Mouse (Mus musculus): ENCODE results near the gene Hrh2.

Hrh2 gene

DNA sequence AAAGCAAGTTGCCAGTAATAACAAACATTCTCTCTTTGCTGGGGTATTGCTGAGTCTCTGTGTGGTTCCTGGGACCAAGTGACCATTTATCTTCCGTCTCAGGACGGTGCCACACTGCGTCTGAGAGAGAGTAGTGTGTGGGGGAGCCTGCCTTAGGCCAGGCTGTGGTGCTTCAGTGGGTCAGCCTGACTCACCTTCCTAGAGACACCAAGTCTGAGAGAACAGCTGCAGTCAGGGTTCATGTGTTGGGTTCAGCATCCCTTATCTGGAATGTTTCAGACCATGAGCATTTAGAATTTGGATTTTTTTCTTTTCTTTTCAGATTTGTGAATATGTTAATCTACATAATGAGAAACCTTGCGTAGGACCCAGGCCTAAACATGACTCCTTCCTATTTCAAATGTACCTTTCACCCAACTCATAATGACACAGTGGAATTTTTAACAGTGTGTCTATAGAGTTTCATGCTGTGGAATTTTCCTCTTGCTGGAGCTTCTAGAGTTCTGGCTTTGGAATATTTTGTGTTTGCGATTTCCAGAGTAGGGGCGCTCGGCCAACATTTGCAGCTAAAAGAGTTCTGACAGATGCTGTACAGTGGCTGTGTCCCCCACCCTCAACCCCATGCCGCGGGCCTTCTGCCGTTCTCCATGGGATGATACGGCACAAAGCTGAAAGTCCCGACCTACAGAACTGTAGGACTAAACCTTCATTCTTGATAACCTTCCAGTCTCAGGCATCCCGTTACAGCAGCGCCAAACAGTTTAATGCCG, 71.0 kb downstream of the Hrh2 start:
- in situ Hi-C loops (cut with MseI, MboI), result no loop called here

DNA sequence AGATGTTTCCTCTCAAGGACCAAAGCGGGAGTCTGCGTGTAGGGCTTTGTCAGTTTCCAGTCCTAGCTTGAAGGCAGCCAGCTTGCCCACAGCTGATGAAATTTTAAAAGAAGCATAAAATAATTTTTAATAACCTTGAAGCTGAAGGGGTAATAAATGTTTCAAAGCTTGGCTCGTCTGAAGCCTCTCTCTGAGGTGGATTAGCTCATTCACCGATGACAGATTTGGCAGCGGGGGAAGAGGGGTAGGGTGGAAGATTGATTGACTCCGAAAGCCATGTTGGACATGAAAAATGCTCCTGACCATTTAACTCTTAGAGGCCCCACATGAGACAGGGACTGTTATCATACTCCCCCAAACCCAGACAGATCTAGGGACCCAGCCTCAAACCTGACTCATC, 71.7 kb downstream of the Hrh2 start:
- in situ Hi-C loops (cut with MseI, MboI), result no loop called here

- in situ Hi-C loops (cut with MseI, MboI), result no loop called here
Measured at GRCm38 (mm10) chr13:54266472-54266871, 74.5 kb downstream of the Hrh2 start.

DNA sequence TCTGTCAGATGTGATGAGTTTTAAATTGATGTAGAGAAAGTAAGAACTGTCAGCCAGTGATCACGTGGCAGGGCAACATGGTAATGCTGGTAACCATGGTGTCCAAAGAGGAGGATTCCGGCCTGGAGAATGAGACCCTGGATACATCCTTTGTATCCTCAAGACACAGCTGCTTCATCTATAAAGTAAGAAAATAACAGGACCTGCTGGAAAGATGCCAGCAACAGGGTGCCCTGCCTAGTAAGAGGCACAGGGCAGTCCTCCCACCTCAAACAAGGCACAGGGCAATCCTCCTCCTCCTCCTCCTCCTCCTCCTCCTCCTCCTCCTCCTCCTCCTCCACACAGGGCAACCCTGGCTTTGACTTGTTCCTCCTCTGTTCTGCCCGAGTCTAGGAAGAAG, 77.2 kb downstream of the Hrh2 start:
- in situ Hi-C loops (cut with MseI, MboI), result no loop called here

DNA sequence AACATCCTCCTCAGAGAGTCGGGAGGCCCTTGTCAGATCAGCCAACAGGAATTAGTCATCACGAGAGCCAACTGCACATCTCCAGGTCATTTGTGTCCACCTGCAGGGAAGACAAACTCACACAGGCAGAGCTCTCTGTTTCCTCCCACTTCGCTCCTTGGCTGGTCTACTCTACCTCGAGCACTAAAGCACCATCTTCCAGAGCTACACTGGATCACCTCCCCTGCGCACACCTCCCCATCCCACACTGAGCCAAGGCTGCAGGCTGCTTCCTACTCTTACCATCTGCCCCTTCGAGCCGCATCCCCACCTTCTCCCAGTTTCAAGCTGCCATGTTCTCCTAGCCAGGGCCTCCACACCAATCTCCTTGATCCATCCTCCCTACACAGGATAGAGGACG, 77.7 kb downstream of the Hrh2 start:
- in situ Hi-C loops (cut with MseI, MboI), result no loop called here

DNA sequence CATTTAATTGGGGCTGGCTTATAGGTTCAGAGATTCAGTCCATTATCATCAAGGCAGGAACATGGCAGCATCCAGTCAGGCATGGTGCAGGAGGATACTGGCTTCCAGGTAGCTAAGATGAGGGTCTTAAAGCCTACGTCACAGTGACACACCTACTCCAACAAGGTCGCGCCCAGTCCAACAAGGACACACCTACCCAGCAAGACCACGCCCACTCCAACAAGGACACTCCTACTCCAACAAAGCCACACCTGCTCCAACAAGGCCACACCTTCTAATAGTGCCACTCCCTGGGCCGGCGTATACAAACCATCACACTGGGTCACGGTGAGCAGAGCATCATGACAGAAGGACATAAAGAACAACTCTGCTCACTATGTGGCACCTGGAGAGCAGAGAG, 80.1 kb downstream of the Hrh2 start:
- in situ Hi-C loops (cut with MseI, MboI), result no loop called here

DNA sequence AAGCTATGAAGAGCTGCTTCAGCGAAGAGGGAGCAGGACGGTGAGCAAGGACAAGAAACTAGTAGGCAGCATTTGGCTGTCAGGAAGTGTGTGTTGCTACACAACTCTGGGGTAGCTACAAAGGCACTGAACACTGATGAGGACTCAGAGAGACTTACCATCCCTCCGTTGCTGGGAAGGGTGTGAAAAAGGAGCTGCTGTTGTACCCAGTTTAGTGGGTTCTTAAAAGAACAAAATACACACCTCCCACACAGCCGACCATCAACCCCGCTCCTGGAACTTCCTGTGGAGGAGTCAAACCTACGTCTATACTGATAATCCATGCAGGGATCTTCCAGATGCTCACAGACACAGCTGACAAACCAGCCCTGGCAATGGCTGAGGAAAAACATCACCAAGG, 85.5 kb downstream of the Hrh2 start:
- in situ Hi-C loops (cut with MseI, MboI), result no loop called here

- in situ Hi-C loops (cut with MseI, MboI), result no loop called here
Measured at GRCm38 (mm10) chr13:54280366-54280765, 88.4 kb downstream of the Hrh2 start.

GRCm38 (mm10) chr13:54281149-54281548, 89.2 kb downstream of the Hrh2 start:
- in situ Hi-C loops (cut with MseI, MboI), result no loop called here

- in situ Hi-C loops (cut with MseI, MboI), result no loop called here
Measured at GRCm38 (mm10) chr13:54281623-54282022, 89.7 kb downstream of the Hrh2 start.

DNA sequence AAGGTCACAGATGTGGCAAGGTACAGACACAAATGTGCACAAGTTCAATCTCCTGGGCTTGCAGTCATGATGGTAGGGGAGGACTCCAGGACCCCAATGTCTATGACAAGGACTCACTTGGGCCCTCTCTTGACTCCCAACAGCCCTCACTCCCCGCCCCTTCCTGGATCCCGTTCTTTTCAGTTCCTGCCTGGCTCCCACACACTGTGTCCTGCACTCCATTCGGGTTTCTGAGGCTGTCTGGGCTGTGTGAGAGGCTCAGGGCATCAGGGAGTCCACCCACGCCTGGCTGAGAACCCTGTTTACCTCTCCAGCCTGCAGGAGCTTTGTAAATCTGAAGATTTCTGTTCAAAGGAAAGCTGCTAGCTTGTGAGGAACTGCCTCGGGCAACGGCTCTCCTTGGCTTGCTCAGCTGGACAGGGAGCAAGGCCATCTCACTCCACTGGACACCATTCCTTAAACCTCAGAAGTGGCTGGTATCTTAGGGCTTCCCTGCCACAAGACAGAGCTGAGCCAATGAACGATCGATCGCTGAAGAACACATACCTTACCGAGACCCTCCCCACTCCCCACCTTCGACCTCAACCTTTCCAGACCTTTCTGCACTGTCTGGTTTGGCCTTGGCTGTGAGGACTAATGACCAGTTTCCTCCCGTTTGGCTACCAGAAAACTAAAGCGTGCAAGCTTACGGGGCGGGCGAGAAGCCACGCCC, 90.4 kb downstream of the Hrh2 start:
- in situ Hi-C loops (cut with MseI, MboI), result no loop called here

- in situ Hi-C loops (cut with MseI, MboI), result no loop called here
Measured at GRCm38 (mm10) chr13:54282861-54283206, 90.9 kb downstream of the Hrh2 start.

All from mouse trophoblast stem cell (cell line).